Mouse (Mus musculus) lung, embryonic 16.5 days (tissue): Measurements from ENCODE around the gene Rnf34. TPM values are rescaled to one million over a fixed set of nuclear protein-coding genes. Genes with fewer than 3 reads are reported as not detected.

ENCODE experiments used
- ATAC-seq: fragments of 200-750 bp; cut with Nextera tagmentation; 2 replicates; pipeline ENCODE4 v1.8.0; 2017; ENCODE audit warnings: low read depth, mild to moderate bottlenecking, moderate library complexity
- H3K27ac ChIP-seq: fragments of 300-500 bp; sonication (generic); 2 replicates; pipeline ENCODE4 v1.5.1; 2014; ENCODE audit warnings: mild to moderate bottlenecking, control low read depth, low read length
- H3K27me3 ChIP-seq: fragments of 300-500 bp; sonication (generic); 2 replicates; pipeline ENCODE4 v1.6.1; 2014; ENCODE audit warnings: low read depth, low read length, mixed read lengths; ENCODE audit not compliant: control insufficient read depth, insufficient read depth
- H3K36me3 ChIP-seq: fragments of 300-500 bp; sonication (generic); 2 replicates; pipeline ENCODE4 v1.6.1; 2014; ENCODE audit warnings: low read length; ENCODE audit not compliant: control insufficient read depth, insufficient read depth
- H3K4me1 ChIP-seq: fragments of 300-500 bp; sonication (generic); replicated peaks from 2 replicates; pipeline ENCODE4 v1.6.1; 2014; ENCODE audit warnings: low read length, mixed read lengths; ENCODE audit not compliant: control insufficient read depth, insufficient read depth
- H3K4me2 ChIP-seq: fragments of 300-500 bp; sonication (generic); 2 replicates; pipeline ENCODE4 v1.6.1; 2014; ENCODE audit warnings: low read depth, low read length, control low read depth
- H3K4me3 ChIP-seq: fragments of 300-500 bp; sonication (generic); 2 replicates; pipeline ENCODE4 v1.5.1; 2014; ENCODE audit warnings: mild to moderate bottlenecking, low read length, control low read depth
- H3K9ac ChIP-seq: fragments of 300-500 bp; sonication (generic); 2 replicates; pipeline ENCODE4 v1.6.1; 2014; ENCODE audit warnings: low read length, control low read depth
- H3K9me3 ChIP-seq: fragments of 300-500 bp; sonication (generic); 2 replicates; pipeline ENCODE4 v1.6.1; 2016; ENCODE audit warnings: low read length; ENCODE audit not compliant: control insufficient read depth
- WGBS: fragments of 180-500 bp; shearing (Covaris S2); extraction: QIAGEN DNeasy Blood & Tissue Kit; methylation state at CpG from one replicate; pipeline ENCODE4 v1.1.7; 2014; 5-methylcytosine and 5-hydroxymethylcytosine counted together
- polyA plus RNA-seq: library from polyadenylated mRNA; unstranded; fragments of >200 nt; fragmentation: Nextera tagmentation; extraction: Ambion mirVana; gene quantifications from 2 replicates; pipeline ENCODE4 v1.2.1, GENCODE M21; 2015

Gene Rnf34
- polyA plus RNA-seq, 1 experiment from 2014 or later, result 29.1 TPM

DNA sequence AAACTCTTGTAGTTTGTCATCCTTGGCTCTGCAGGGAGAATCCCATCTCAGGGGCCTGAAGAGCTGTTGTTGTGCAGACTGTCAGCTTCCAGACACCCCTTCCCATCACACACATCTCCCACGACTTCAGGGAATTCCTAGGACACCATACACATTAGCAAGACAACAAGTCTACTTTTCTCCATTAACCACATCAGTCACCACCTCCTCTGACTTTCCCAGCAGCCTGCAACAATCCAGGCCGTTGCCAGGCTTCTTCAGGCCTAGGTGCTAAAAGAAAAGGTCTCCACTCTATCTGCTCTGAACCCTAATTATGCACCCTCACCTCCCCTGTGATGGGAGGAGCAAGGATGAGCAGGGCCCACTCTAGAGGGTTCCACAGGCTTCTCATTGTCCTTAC is 40.5 kb downstream of the Rnf34 start:
- Histone ChIP-seq H3K4me3 (no peak overlapping the region), H3K9me3 (no peaks in the 10 kb centered on the region), H3K27me3 (no peaks in the 10 kb centered on the region), H3K36me3 (no peaks in the 10 kb centered on the region), H3K4me2 (no peak overlapping the region), H3K27ac (no peak overlapping the region), H3K9ac (no peak overlapping the region), H3K4me1 (peaks cover 4% of the 10 kb centered on the region)
- ATAC-seq, result no peak
- 49% methylated on average over 2 of the region's 2 CpGs for WGBS

DNA sequence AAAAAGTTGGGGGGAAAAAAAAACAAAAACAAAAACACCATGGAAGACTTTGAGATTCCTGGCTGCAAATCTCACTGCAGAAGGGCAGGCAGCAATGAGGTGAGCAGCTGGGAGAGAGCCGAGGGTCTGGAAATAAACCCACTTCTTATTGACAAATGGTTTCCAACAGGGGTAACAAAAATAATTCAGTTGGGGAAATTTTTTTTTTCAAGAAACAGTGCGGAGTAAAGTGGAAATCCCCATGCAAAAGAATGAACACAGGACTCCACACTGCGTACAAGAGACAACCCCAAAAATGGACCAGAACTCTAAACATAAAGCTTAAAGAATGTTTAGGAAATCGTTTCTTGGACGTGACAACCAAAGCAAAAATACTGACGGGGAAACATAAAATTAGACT is 43.4 kb downstream of the Rnf34 start:
- H3K27ac ChIP-seq, result no peak overlapping the region
- peaks cover 5% of the 10 kb centered on the region for H3K4me1 ChIP-seq
- WGBS, result 91% methylated on average over 6 of the region's 6 CpGs
- no peaks in the 10 kb centered on the region for H3K27me3 ChIP-seq
- no peak overlapping the region for H3K4me3 ChIP-seq
- H3K36me3 ChIP-seq, result no peaks in the 10 kb centered on the region
- no peaks in the 10 kb centered on the region for H3K9me3 ChIP-seq
- H3K4me2 ChIP-seq, result no peak overlapping the region
- no peak overlapping the region for H3K9ac ChIP-seq
- no peak for ATAC-seq

DNA sequence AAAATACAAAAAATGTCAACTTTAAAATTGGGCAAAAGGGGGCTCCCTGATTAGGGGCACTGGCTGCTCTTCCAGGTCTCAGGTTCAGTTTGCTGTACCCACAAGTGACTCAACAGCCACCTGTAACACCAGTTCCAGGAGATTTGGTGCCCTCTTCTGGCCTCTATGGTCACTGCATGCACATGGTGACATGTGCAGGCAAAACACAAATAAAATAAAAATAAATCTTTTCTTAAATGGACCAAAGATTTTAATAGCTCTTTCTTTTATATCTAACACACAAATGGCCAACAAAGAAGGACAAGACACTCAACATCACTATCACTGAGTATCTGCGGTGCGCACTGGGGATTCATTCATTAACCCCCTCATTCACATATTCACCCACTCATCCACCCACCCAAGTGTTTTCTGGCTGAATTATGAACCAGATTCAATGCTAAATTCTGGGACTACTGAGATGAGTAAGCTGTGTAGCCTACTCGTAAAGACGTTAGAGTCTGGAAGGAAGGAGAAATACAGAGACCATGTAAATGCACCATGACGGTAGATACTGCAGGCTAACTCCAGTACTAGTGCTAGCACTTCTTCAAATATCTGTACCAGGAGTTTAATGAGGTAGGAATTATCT is 44.3 kb downstream of the Rnf34 start:
- no peak for ATAC-seq
- no peaks in the 10 kb centered on the region for H3K27me3 ChIP-seq
- peaks cover 7% of the 10 kb centered on the region for H3K4me1 ChIP-seq
- no peaks in the 10 kb centered on the region for H3K9me3 ChIP-seq
- 93% methylated on average over 5 of the region's 5 CpGs for WGBS
- H3K9ac ChIP-seq, result no peak overlapping the region
- no peak overlapping the region for H3K4me2 ChIP-seq
- no peak overlapping the region for H3K4me3 ChIP-seq
- no peak overlapping the region for H3K27ac ChIP-seq
- no peaks in the 10 kb centered on the region for H3K36me3 ChIP-seq

DNA sequence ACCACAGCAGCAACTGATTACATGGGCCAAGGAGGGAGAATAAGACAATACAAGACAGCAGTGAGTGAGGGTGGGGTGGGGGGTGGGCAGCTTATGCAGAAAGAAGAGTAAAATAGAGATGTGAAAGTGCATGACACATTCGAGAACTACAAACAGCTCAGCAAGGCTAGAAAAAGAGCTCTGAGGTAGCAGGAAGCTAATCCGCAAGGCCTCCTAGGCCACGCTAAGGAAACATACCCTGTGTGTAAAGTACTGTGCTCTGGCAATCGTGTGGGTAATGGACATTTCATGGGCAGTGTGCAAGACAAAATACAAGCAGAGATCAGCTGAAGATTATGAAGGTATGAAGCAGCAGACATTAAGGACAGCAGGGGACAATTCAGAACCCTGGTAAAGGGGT is 45.0 kb downstream of the Rnf34 start:
- no peaks in the 10 kb centered on the region for H3K36me3 ChIP-seq
- 70% methylated on average over 4 of the region's 4 CpGs for WGBS
- H3K9ac ChIP-seq, result no peak overlapping the region
- H3K4me1 ChIP-seq, result peaks cover 7% of the 10 kb centered on the region
- ATAC-seq, result no peak
- no peaks in the 10 kb centered on the region for H3K27me3 ChIP-seq
- no peak overlapping the region for H3K27ac ChIP-seq
- H3K4me3 ChIP-seq, result no peak overlapping the region
- H3K4me2 ChIP-seq, result no peak overlapping the region
- no peaks in the 10 kb centered on the region for H3K9me3 ChIP-seq

DNA sequence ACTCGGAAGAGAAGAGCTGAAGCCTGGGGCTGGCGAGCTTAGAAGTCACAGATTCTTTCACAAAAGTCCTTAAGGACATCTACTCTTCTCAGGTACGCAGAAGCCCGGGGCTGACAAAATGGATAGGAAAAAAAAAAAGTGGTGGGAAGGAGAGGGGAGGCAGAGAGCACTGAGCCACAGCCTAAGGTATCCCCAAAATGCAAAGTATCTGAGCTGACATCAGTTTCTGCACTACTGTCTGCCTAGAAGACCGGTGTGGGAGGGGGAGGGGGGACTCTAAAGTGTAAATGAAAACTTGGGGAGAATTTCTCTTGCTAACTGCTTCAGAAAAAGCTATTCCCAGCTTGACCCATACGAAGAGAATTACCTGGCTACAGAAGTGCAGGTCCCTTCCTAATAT is 48.3 kb downstream of the Rnf34 start:
- Histone ChIP-seq H3K4me2 (no peak overlapping the region), H3K4me1 (peaks cover 11% of the 10 kb centered on the region), H3K27ac (no peak overlapping the region), H3K36me3 (no peaks in the 10 kb centered on the region), H3K9ac (no peak overlapping the region), H3K4me3 (no peak overlapping the region), H3K27me3 (no peaks in the 10 kb centered on the region), H3K9me3 (no peaks in the 10 kb centered on the region)
- 73% methylated on average over 6 of the region's 6 CpGs for WGBS
- ATAC-seq, result no peak

DNA sequence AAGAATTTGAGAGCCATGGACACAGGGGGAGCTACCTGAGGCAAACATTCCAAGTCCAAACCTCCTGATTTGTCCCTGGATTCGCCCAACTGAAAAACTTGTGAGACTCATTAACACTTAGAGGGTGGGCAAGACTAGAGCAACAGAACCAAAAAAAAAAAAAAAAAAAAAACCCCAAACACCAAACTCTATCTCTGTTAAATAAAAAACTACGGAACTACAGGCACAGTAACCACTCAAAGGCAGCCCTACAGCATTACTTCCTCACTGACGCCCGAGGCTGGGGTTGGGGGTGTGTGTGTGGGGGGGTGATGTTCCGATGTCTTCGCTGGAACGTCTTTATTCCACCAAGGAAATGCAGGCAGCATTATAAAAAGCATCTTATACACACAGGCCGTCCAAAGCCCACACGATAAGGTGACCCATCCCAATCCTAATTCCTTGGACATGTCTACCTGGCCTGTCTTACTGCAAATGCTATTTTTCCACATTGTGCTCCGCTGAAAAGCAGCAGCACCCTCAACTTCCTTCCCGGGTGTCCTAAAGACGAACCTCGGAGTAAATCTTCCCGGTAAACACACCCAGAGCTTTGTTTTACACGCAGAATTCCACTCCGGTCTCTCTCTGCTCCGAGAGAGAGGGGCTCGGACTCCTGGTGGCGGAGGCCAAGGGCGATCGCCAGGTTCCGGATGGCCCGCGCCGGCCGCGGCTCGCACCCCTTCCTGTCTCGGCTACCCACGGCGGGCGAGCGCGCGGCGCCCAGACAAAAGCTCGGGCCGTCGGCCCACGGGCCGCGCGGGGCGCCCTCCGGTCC is 49.3 kb downstream of the Rnf34 start:
- peak overlapping the region; percentile 96 for H3K4me2 ChIP-seq
- no peaks in the 10 kb centered on the region for H3K36me3 ChIP-seq
- peak overlapping the region; percentile 88 for H3K9ac ChIP-seq
- no peaks in the 10 kb centered on the region for H3K9me3 ChIP-seq
- peak overlapping the region; percentile 90 for H3K27ac ChIP-seq
- no peaks in the 10 kb centered on the region for H3K27me3 ChIP-seq
- H3K4me3 ChIP-seq, result peak overlapping the region; percentile 78
- H3K4me1 ChIP-seq, result peaks cover 11% of the 10 kb centered on the region
- WGBS, result under 1% methylated on average over 42 of the region's 45 CpGs
- no peak for ATAC-seq

DNA sequence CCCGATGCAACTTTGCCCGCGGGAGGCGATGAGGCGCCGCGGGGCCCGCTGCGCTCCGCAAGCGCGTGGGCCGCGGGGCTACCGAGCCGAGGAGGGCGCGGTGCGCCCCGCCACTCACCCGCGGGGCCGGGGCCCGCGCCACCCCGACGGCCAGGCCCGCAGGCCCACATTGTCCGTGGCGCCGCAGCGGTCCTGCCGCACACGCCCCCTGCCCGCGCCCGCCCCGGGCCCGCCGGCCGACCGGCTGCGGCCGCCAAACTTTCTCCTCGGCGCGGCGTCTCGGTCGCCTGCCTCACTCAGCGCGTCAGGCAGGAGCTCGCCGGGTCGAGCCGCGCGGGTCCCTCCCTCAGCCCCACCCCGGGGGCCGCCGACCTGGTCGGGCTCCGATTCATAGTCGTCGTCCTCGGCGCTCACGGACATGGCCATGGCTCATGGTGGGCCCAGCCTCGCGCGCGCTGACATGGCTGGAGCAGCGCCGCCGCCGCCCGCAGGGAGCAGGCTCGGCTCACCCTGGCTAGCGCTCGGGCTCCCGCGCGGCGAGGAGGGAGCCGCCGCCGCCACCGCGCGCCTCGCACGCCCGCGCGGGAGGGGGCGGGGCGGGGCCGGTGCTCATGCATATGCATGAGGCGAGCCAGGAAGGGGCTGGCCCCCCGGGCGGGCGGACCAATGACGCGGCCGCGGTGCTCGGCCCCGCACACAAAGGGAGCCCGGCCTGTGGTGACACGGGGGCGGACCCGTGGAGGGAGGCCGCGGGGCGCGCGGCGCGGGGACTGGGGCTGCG is 50.1 kb downstream of the Rnf34 start:
- Histone ChIP-seq H3K9ac (peak overlapping the region; percentile 88), H3K4me3 (peak overlapping the region; percentile 78), H3K9me3 (no peaks in the 10 kb centered on the region), H3K4me2 (peak overlapping the region; percentile 96), H3K36me3 (no peaks in the 10 kb centered on the region), H3K27me3 (no peaks in the 10 kb centered on the region), H3K4me1 (peaks cover 11% of the 10 kb centered on the region), H3K27ac (peak overlapping the region; percentile 90)
- peak; percentile 99 for ATAC-seq
- 0% methylated on average over 62 of the region's 120 CpGs for WGBS

DNA sequence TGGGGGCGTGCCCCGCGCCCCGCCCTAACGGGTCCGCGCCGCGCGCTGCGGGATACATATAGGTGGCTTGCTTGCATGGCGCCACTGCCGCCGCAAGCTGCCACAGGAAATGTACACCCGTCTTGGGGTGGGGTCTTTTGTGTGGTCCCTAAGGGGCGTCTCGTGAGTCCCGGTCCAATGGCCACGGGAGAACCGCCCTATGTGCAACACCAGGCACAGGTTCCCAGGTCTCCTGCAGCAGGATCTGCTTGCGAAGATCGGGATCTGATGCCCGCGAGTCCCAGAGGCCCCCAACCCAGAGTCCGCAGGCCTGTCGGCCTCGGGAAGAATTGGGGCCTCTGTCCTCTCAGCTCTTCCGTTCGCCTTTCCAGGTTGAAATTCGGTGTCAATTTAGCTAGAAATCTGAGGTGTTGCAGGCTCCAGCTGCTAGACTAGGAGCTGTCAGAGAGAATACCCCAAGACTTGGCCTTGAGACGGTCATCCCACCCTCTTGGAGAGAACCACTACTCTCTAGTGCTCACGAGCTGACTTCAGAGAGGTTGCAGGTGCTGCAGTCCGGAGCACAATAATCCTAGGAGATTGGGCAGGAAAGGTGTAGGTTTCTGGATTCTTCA is 50.8 kb downstream of the Rnf34 start:
- Histone ChIP-seq H3K27ac (peak overlapping the region; percentile 90), H3K9me3 (no peaks in the 10 kb centered on the region), H3K4me3 (peak overlapping the region; percentile 78), H3K36me3 (no peaks in the 10 kb centered on the region), H3K9ac (peak overlapping the region; percentile 88), H3K27me3 (no peaks in the 10 kb centered on the region), H3K4me1 (peaks cover 11% of the 10 kb centered on the region), H3K4me2 (peak overlapping the region; percentile 96)
- 3% methylated on average over 22 of the region's 33 CpGs for WGBS
- no peak for ATAC-seq

DNA sequence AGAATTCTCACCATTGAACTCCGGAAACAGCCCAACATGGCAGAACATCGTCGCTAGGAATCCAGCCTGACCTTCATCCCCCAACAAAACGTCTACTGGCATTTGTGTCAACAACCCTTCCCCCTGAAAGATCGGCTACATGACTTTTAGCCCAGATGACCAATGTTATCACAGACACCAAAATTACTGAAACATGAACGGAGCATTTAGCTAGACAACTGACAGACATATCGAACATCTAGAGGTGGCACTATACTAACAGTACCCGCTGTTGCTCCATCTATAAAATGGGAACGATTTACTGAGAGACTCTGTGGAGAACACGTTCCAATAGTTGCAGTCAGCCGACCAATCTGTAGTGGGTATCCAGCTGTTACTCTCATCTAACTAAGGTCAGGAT is 51.3 kb downstream of the Rnf34 start:
- no peak overlapping the region for H3K4me3 ChIP-seq
- peak overlapping the region; percentile 96 for H3K4me2 ChIP-seq
- no peak overlapping the region for H3K27ac ChIP-seq

More for the DNA sequence above, 51.3 kb downstream of the Rnf34 start:
- Histone ChIP-seq H3K4me1 (peaks cover 11% of the 10 kb centered on the region), H3K9ac (no peak overlapping the region), H3K9me3 (no peaks in the 10 kb centered on the region), H3K36me3 (no peaks in the 10 kb centered on the region), H3K27me3 (no peaks in the 10 kb centered on the region)
- 44% methylated on average over 11 of the region's 11 CpGs for WGBS
- no peak for ATAC-seq
